Mouse (Mus musculus): ENCODE data around the gene Cryba4. TPM values are rescaled to one million over a fixed set of nuclear protein-coding genes. Genes with fewer than 3 reads are reported as not detected.

Cryba4 gene
- polyA plus RNA-seq, 1 experiment from 2014 or later, result 3.0 TPM

DNA sequence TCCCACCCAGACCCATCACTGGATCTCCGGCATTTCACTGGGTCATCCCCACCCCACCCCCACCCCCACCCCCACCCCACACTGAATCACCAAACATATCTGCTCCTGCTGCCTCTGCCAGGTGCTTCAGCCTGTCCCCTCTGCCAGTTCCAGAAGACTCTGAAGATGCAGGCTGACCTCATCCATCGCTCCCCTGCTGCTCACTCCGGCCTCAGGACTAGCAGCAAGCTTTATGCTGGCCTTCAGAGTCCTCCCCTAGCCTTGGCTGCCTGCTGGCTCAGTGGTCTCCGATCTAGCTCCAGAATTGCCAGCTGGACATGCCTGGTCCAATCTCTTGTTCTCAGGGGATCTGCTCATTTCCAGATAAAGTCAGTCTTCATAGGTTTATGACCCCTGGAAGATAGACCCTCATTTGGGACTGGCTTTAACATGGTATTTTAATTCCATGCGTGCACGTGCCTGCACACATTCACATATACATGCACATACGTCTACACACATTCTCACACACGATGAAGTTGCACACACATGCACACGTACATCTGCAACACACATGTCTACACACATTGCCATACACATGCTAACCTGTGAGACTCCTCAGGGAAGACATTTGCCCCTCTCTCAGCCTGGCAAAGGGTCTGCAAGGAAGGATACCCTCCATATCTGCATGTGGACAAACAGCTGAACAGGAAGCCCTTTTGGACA, 14.3 kb downstream of the Cryba4 start:
- Histone ChIP-seq H3K27ac (ENCODE audit: low read depth) (peak overlapping the region; percentile 78; the same call in 1 of the 2 replicates), H3K4me3 (ENCODE audit: low read depth, low read length) (no peak overlapping the region), H3K9ac (ENCODE audit: low read length) (no peak overlapping the region), H3K4me2 (ENCODE audit: low read length) (peak overlapping the region; percentile 25; the same call in 1 of the 2 replicates), H3K4me1 (replicated peaks; ENCODE audit: control insufficient read depth, insufficient read depth, low read length) (peaks cover 8% of the 10 kb centered on the region), H3K36me3 (ENCODE audit: control insufficient read depth, insufficient read depth, low read length) (no peaks in the 10 kb centered on the region), H3K27me3 (replicated peaks; ENCODE audit: control insufficient read depth, insufficient read depth, low read length) (no peaks in the 10 kb centered on the region), H3K9me3 (ENCODE audit: control insufficient read depth, low read length) (no peaks in the 10 kb centered on the region)
- 47% methylated on average over 9 of the region's 9 CpGs for WGBS
- DNase-seq (ENCODE audit: low spot score) (no peak), ATAC-seq (replicated peaks; ENCODE audit: low FRiP score, low TSS enrichment, low read depth) (peak; percentile 22; the same call in 1 of the 2 replicates)

- DNase-seq (ENCODE audit: low spot score) (peak; percentile 73), ATAC-seq (replicated peaks; ENCODE audit: low FRiP score, low TSS enrichment, low read depth) (peak; percentile 74)
- Histone ChIP-seq H3K4me2 (ENCODE audit: low read length) (peak overlapping the region; percentile 25), H3K9me3 (ENCODE audit: control insufficient read depth, low read length) (no peaks in the 10 kb centered on the region), H3K36me3 (ENCODE audit: control insufficient read depth, insufficient read depth, low read length) (no peaks in the 10 kb centered on the region), H3K27me3 (replicated peaks; ENCODE audit: control insufficient read depth, insufficient read depth, low read length) (no peaks in the 10 kb centered on the region), H3K4me3 (ENCODE audit: low read depth, low read length) (0 out of 2 replicates have a peak overlapping the region, but pooled peaks have one; percentile 4), H3K9ac (ENCODE audit: low read length) (no peak overlapping the region), H3K27ac (ENCODE audit: low read depth) (peak overlapping the region; percentile 78), H3K4me1 (replicated peaks; ENCODE audit: control insufficient read depth, insufficient read depth, low read length) (peaks cover 8% of the 10 kb centered on the region)
- WGBS, result 2% methylated on average over 15 of the region's 16 CpGs
Measured at GRCm38 (mm10) chr5:112237439-112237838, 14.9 kb downstream of the Cryba4 start.

GRCm38 (mm10) chr5:112236631-112237030, 15.7 kb downstream of the Cryba4 start:
- 68% methylated on average over 2 of the region's 2 CpGs for WGBS
- Histone ChIP-seq H3K9ac (ENCODE audit: low read length) (no peak overlapping the region), H3K4me3 (ENCODE audit: low read depth, low read length) (no peak overlapping the region), H3K27ac (ENCODE audit: low read depth) (peak overlapping the region; percentile 78; the same call in 1 of the 2 replicates), H3K4me1 (replicated peaks; ENCODE audit: control insufficient read depth, insufficient read depth, low read length) (peaks cover 8% of the 10 kb centered on the region), H3K27me3 (replicated peaks; ENCODE audit: control insufficient read depth, insufficient read depth, low read length) (no peaks in the 10 kb centered on the region), H3K9me3 (ENCODE audit: control insufficient read depth, low read length) (no peaks in the 10 kb centered on the region), H3K4me2 (ENCODE audit: low read length) (no peak overlapping the region), H3K36me3 (ENCODE audit: control insufficient read depth, insufficient read depth, low read length) (no peaks in the 10 kb centered on the region)
- no peak for DNase-seq (ENCODE audit: low spot score)
- ATAC-seq (replicated peaks; ENCODE audit: low FRiP score, low TSS enrichment, low read depth), result no peak

DNA sequence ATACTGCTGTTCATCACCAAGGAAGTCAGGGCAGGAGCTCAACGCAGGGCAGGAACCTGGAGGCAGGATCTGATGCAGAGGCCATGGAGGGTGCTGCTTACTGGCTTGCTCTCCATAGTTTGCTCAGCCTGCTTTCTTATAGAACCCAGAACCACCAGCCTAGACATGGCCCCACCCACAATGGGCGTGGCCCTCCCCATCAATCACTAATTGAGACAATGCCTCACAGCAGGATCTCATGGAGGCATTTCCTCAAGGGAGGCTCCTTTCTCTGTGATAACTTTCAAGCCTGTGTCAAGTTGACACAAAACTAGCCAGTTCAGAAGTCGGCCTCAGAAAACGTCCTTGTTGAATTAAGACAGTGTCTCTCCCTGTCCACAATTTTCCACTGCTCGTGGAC, 16.5 kb downstream of the Cryba4 start:
- H3K9ac ChIP-seq (ENCODE audit: low read length), result no peak overlapping the region
- DNase-seq (ENCODE audit: low spot score), result no peak
- H3K4me2 ChIP-seq (ENCODE audit: low read length), result no peak overlapping the region
- 76% methylated on average over 5 of the region's 5 CpGs for WGBS
- peaks cover 8% of the 10 kb centered on the region for H3K4me1 ChIP-seq (replicated peaks; ENCODE audit: control insufficient read depth, insufficient read depth, low read length)
- H3K27me3 ChIP-seq (replicated peaks; ENCODE audit: control insufficient read depth, insufficient read depth, low read length), result 0 out of 2 replicates have a peak, but pooled peaks cover 2% of the 10 kb centered on the region
- H3K4me3 ChIP-seq (ENCODE audit: low read depth, low read length), result no peak overlapping the region
- no peaks in the 10 kb centered on the region for H3K9me3 ChIP-seq (ENCODE audit: control insufficient read depth, low read length)
- H3K27ac ChIP-seq (ENCODE audit: low read depth), result no peak overlapping the region
- ATAC-seq (replicated peaks; ENCODE audit: low FRiP score, low TSS enrichment, low read depth), result no peak
- H3K36me3 ChIP-seq (ENCODE audit: control insufficient read depth, insufficient read depth, low read length), result no peaks in the 10 kb centered on the region

- H3K4me1 ChIP-seq (replicated peaks; ENCODE audit: control insufficient read depth, insufficient read depth, low read length), result peaks cover 4% of the 10 kb centered on the region; the same call in 1 of the 2 replicates
- H3K4me2 ChIP-seq (ENCODE audit: low read length), result peak overlapping the region; percentile 46
- H3K9ac ChIP-seq (ENCODE audit: low read length), result no peak overlapping the region
- no peaks in the 10 kb centered on the region for H3K36me3 ChIP-seq (ENCODE audit: control insufficient read depth, insufficient read depth, low read length)
- H3K27ac ChIP-seq (ENCODE audit: low read depth), result no peak overlapping the region
- H3K4me3 ChIP-seq (ENCODE audit: low read depth, low read length), result peak overlapping the region; percentile 31
- H3K27me3 ChIP-seq (replicated peaks; ENCODE audit: control insufficient read depth, insufficient read depth, low read length), result peaks cover 65% of the 10 kb centered on the region
- ATAC-seq (replicated peaks; ENCODE audit: low FRiP score, low TSS enrichment, low read depth), result peak; percentile 45; the same call in 1 of the 2 replicates
- 1% methylated on average over 57 of the region's 57 CpGs for WGBS
- DNase-seq (ENCODE audit: low spot score), result peak; percentile 74
- no peaks in the 10 kb centered on the region for H3K9me3 ChIP-seq (ENCODE audit: control insufficient read depth, low read length)
Measured at GRCm38 (mm10) chr5:112228240-112229076, 23.9 kb downstream of the Cryba4 start.

- no peak for DNase-seq (ENCODE audit: low spot score)
- no peak overlapping the region for H3K9ac ChIP-seq (ENCODE audit: low read length)
- 3% methylated on average over 13 of the region's 13 CpGs for WGBS
- H3K36me3 ChIP-seq (ENCODE audit: control insufficient read depth, insufficient read depth, low read length), result no peaks in the 10 kb centered on the region
- H3K27ac ChIP-seq (ENCODE audit: low read depth), result no peak overlapping the region
- no peaks in the 10 kb centered on the region for H3K9me3 ChIP-seq (ENCODE audit: control insufficient read depth, low read length)
- peaks cover 4% of the 10 kb centered on the region; the same call in 1 of the 2 replicates for H3K4me1 ChIP-seq (replicated peaks; ENCODE audit: control insufficient read depth, insufficient read depth, low read length)
- H3K4me3 ChIP-seq (ENCODE audit: low read depth, low read length), result peak overlapping the region; percentile 31
- peaks cover 65% of the 10 kb centered on the region for H3K27me3 ChIP-seq (replicated peaks; ENCODE audit: control insufficient read depth, insufficient read depth, low read length)
- no peak for ATAC-seq (replicated peaks; ENCODE audit: low FRiP score, low TSS enrichment, low read depth)
- peak overlapping the region; percentile 46 for H3K4me2 ChIP-seq (ENCODE audit: low read length)
Measured at GRCm38 (mm10) chr5:112227898-112228239, 24.4 kb downstream of the Cryba4 start.

GRCm38 (mm10) chr5:112227354-112227753, 25.0 kb downstream of the Cryba4 start:
- peaks cover 65% of the 10 kb centered on the region for H3K27me3 ChIP-seq (replicated peaks; ENCODE audit: control insufficient read depth, insufficient read depth, low read length)
- H3K36me3 ChIP-seq (ENCODE audit: control insufficient read depth, insufficient read depth, low read length), result no peaks in the 10 kb centered on the region
- 1% methylated on average over 30 of the region's 30 CpGs for WGBS
- no peak overlapping the region for H3K27ac ChIP-seq (ENCODE audit: low read depth)
- DNase-seq (ENCODE audit: low spot score) (no peak), ATAC-seq (replicated peaks; ENCODE audit: low FRiP score, low TSS enrichment, low read depth) (0 out of 2 replicates have a peak, but pooled peaks have one; percentile 10)
- H3K9ac ChIP-seq (ENCODE audit: low read length), result 0 out of 2 replicates have a peak overlapping the region, but pooled peaks have one; percentile 18
- H3K9me3 ChIP-seq (ENCODE audit: control insufficient read depth, low read length), result no peaks in the 10 kb centered on the region
- H3K4me3 ChIP-seq (ENCODE audit: low read depth, low read length), result peak overlapping the region; percentile 31
- H3K4me1 ChIP-seq (replicated peaks; ENCODE audit: control insufficient read depth, insufficient read depth, low read length), result peaks cover 4% of the 10 kb centered on the region; the same call in 1 of the 2 replicates
- peak overlapping the region; percentile 46 for H3K4me2 ChIP-seq (ENCODE audit: low read length)

GRCm38 (mm10) chr5:112225591-112225990, 26.7 kb downstream of the Cryba4 start:
- WGBS, result 78% methylated on average over 6 of the region's 6 CpGs
- no peaks in the 10 kb centered on the region for H3K9me3 ChIP-seq (ENCODE audit: control insufficient read depth, low read length)
- no peak overlapping the region for H3K9ac ChIP-seq (ENCODE audit: low read length)
- peaks cover 4% of the 10 kb centered on the region; the same call in 1 of the 2 replicates for H3K4me1 ChIP-seq (replicated peaks; ENCODE audit: control insufficient read depth, insufficient read depth, low read length)
- H3K27ac ChIP-seq (ENCODE audit: low read depth), result no peak overlapping the region
- DNase-seq (ENCODE audit: low spot score) (no peak), ATAC-seq (replicated peaks; ENCODE audit: low FRiP score, low TSS enrichment, low read depth) (no peak)
- peaks cover 61% of the 10 kb centered on the region for H3K27me3 ChIP-seq (replicated peaks; ENCODE audit: control insufficient read depth, insufficient read depth, low read length)
- no peak overlapping the region for H3K4me3 ChIP-seq (ENCODE audit: low read depth, low read length)
- H3K36me3 ChIP-seq (ENCODE audit: control insufficient read depth, insufficient read depth, low read length), result no peaks in the 10 kb centered on the region
- H3K4me2 ChIP-seq (ENCODE audit: low read length), result no peak overlapping the region
